Mouse (Mus musculus): ENCODE measurements at regions not wholly inside any gene's neighbourhood (a gene's known extent, or its start where the extent isn't known, plus 50 kb on each side); places are given as distances from the start of the nearest gene placed in this dataset.

DNA sequence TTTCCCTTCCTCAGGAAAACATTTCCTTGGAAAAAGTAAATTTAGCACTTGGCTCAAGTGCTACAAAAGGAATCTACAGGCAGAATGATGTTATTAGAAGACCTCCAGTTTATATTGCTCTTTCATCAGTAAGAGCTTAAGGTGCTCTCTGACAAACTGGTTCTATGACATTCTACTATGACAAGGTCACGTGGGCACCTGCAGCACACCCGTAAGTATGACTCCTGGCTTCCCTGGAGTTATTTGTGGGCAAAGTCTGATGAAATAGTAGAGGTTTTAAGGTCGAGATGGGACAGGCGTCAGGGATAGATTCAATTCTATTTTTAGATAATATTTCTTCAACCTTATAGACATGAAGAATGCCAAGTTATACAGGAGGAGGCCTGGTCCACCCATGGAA lies 84.9 kb upstream of the Ccn6 start:
- peak; percentile 10 for DNase-seq

DNA sequence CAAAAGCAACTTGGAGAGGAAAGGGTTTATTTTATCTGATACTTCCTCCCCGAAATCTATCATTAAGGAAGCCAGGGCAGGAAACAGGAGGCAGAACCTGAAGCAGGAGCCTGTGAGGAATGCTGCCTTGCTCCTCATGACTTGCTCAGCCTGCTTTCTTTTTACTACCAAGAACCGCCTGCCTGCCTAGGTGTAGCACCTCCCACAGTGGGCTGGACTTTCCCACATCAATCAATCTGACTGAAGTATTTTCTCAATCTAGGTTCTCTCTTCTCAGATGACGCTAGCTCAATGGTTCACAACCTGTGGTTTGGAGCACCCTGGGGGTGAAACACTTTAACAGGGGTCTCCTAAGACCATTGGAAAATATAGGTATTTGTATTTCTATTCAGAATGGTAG lies 83.4 kb upstream of the Ccn6 start:
- peak; percentile 53 for DNase-seq

DNA sequence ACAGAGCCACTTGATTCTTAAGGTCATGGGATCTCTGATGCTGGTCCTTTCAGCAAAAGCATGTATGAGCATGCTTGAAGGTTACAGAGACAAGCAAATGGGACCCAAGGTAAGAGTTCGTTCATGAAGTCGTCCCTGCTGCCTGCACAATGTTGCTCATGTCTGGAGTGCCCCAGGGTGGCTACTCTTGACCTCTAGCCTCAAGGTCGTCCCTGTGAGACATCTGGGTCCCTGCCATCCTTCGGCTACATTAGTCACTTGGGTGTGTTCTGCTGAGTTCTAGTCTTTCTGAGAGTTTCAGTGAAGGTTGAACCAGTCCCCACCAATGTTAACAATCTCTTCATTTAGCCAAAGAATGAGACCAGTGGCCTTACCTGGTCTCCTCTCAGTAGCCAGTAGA lies 81.5 kb upstream of the Ccn6 start:
- DNase-seq = peak; percentile 74

DNA sequence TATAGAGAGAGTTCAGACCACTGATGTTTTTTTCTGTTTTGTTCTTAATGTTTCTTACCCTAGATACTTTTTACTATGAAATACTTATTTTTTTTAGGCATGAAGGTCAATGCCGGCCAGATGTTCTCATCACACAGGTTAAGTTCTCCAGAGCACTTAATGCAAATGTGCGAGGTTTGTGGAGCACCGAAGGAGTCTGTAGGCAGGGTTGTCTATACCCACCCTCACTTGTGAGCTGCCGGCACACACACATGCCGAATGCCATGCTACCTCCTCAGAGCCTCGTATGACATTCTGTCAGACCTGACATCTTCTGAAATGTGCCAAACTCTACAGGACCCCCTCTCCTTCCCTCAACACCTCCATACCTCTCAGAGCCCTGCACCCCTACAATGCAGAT lies 80.5 kb upstream of the Ccn6 start:
- peak; percentile 66 for DNase-seq

DNA sequence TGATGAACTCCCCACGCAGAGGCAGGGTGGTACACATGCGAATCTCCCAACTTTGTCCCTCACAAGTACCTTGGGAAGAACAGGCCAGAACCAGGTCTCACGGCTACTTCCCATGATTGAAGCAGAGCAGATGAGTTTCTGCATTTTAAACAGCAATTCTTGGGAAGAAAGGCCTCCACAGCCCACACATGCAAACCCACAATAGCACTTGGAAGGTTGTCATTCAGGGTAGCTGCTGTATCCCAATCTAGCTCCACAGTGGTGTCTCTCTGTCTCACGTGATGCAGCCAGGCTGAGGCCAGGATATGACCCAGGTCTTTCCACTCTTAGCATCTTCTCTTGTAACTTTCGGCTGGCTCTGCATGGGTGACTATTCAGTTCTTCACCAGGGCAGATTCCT lies 78.8 kb upstream of the Ccn6 start:
- DNase-seq = peak; percentile 74

DNA sequence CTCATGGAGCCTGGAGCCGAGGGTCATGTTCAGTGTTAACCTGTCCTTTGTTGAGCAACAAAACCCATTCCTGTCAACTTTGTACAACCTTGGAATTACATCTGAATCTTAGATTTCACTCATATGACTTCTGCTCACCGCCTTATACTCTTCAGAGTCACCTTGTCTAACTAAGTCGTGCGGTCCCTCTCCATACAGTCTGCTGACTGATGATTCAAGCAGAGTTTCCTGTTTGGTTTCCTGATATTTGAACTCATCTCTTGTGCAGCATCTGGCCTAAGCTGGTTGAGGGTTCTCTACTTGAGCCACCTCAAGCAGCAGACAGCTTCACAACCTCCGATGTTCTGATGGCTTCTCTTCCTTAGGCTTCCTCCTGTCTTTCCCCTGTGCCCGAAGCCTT lies 78.3 kb upstream of the Ccn6 start:
- DNase-seq = peak; percentile 82

DNA sequence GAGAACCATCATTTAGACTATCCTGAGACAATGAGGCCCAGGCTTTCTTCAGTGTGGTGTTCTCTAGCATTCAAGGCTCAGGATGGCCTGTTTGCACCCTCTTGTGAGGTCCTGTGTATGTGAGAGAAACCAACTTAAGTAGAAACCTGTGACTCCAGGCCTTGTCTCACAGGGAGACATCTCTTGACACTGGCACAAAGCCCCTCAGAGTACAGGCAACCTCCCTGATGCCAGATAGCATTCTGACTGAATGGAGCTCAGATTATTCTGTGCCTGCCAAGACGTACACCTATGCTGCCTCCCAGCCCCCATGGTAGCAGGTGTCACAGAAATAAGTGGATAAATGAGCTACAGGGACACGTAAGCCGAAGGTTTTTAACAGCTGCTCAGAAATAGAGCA lies 77.9 kb upstream of the Ccn6 start:
- peak; percentile 81 for DNase-seq

DNA sequence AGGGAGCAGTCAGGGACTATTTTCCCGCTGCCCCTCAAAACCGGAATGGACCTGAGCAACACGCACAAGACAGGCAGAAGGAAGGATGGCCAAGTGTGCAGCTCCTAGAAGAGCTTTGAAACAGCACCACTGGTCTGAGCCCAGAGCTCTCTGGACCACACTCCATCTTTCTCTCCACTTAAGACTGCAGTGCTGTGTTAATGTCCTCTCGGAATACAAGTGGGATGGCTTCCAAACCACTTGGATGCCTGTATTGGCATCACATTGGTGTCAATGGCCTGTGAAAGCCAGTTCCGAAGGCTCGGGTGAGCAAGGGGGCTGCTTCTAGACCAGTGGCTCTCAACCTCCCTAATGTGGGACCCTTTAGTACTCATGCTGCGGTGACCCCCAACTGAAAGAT lies 77.4 kb upstream of the Ccn6 start:
- peak; percentile 83 for DNase-seq

DNA sequence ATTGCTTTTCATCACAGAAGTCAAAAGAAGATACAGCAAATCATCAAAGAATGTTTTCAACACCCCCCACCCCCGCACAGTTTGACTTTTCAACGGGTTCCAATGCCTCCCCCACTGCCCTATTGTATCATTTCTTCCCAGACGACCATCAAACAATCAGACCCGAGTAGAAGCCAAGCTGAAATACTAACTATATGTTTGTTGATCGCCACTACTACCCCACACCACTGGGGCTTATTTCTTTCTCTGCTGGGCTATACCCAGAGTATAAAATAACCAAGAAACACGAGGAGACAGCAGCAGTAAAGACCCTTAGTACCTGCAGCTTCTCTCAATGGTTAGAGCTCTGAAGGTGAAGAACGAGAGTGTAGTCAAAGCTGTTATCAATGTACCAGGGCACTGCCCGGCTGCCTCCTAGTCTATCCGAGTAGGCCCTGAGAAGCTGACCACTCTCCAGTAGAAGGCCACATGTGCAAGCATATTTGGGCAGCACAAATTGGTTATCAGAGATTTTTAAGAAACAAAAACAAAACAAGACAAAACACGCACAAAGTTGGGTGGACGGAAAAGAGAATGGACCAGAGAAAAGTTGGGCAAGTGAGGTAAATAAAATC lies 76.7 kb upstream of the Ccn6 start:
- DNase-seq = peak; percentile 75

DNA sequence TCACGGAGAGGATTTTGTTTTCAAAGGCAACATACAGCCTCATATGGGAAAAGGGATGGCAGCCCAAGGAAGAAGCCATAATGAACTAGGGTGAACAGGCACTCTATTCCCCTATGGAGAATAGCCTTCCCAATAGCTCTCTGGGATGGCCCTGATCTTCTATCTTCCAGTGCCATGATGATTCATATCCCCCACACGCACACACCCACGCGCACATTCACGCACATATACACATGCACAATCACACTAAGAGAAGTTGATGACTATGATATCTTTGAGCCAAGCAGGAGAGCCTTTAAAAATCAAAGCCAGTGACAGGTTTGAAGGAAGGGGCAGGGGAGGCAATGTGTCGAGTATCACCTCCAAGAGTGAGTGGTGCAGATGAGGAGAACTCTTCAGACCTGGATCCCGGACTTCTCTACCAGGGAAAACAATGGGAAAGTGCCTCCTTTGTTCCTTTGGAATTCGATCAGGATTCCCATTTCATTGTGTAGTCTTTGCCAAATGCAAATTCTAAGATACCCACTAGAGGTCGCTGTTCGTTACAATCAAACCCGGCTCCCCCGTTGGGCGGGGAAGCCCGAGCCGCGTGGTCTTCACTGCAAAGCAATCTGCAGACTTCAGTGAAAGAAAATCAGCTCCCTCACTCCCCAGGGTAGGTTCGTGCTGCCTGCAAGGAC lies 76.0 kb upstream of the Ccn6 start:
- DNase-seq = peak; percentile 95

DNA sequence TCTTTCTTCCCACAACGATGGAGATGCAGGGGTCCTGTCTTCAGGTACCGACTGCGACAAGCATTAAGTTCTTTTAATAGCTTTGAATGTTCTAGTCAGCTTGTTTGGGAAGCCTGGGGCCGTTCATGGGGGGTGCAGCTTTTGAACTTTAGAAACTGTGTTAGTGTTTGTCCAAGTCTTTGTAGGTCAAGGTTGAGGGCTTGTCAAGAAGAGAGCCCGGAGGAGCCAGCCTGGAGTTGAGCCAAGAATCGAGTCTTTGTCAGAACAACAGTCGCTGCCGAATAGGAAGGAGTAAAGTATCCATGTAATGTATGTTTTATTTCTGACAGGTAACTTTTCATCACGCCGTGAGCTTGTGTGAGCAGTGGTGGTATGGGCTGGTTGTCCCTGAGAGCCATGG lies 75.0 kb upstream of the Ccn6 start:
- peak; percentile 83 for DNase-seq

DNA sequence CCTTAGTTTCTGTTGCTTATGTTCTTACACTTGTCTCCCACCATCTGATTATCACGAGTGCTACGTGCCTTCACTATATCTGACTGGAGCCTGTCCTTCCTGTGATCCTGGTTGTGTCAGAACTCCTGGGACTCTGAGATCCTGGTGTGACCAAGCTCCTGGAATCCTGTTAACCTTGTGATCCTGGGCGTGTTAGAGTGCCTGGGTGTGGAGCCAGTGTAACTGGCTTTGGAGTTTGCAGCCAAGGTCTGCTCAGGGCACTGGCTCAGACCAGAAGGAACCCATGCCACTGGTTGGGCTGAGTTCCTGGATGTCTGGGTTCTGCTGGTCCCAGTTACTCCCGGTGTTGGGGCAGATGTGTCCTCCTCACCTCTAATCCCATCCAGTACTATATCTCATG lies 74.0 kb upstream of the Ccn6 start:
- peak; percentile 94 for DNase-seq

DNA sequence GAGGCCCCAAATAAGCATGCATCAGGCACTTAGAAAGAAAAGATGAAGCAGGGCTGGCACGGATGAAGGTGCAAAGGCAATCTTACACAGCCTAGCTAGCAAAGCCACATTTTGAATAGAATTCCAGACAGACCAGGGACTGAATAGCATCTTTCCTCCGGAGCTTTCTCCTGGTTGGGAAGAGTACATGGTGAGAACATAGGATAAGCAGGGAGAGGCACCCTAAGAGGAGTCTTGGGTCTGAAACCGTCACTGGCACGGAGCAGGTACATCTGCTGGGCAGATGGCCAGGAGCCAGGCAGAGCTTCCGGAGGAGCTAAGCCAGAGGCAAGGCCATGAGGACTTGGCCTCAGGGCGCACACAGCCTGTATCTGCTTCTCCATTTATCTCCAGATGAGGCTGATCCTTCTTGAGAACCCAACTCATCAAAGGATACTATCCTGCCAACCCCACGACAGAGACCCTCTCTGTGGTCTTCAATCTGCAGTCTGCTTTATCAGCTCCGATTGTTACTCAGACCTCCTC lies 70.4 kb upstream of the Ccn6 start:
- DNase-seq = peak; percentile 82

DNA sequence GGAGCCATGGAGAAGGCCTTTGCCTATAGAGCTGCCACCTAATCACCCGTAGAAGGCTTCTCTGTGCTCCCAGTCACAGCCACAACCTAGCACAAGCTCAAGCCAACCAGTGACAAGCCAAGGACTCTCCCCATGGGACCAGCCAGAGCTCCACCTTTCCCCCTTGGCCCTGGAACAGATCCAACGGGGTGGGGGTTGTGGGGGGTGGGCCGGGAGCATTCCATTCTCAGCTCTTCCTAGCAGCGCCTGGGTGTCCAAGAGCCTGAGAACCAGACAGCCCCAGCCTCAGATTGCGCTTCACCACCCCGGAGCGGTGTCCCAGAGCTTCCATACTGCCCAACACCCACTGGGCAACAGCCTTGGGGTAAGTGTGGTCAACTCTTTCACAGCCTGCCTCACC lies 69.6 kb upstream of the Ccn6 start:
- no peak for DNase-seq

DNA sequence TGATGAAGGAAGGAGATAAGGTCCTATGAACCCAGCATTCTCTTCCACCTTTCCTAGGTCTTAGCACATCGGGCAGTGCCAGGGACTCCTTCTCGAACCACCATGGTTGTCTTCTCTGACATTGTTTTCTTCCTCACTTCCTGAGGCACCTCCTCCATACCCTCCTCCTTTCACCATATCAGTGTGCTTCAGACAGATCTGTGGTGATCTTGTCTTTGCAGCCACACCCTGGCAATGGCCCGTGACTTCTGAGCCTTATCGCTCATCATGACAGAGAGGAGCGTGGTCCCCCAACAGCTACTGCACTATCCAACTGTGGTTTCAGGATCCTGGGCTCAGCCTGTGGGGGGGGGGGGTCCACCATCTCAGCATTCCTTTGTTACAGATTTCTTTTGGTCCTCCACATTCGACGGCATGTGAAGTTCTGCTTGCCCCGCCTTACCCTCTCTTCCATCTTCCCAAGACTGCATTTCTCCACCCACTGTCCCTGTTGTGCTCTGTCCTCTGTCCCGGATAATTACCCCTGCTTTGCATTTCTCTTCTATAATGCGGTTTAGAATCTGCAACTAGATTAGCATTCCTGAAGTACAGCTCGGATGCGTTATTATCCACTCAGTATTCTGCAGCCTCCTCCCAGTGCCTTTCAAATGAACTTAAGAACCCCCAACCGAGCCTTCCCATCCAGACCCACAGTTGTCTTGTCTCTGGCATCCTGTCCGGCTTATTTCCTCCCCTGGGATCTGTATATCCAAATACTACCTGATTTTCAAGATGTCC lies 67.2 kb upstream of the Ccn6 start:
- peak; percentile 82 for DNase-seq

DNA sequence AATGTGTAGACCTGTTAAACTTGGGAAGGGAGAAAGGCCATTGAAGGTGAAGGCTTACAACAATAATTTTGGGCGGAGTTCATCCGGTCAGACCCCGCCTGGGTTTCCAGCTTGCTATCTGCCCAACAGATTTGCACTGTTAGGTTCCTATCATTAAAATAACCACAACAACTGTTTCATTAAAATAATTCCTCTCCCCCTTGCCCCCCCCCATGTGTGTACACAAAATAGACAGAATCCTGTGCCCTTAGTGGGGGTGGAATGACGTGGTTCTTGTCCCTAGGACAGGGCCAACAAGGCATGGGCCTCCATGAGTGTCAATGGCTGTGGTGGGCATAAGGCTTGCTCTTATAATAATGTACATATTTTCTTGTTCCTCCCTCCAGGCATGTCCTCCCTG lies 65.6 kb upstream of the Ccn6 start:
- peak; percentile 62 for DNase-seq

DNA sequence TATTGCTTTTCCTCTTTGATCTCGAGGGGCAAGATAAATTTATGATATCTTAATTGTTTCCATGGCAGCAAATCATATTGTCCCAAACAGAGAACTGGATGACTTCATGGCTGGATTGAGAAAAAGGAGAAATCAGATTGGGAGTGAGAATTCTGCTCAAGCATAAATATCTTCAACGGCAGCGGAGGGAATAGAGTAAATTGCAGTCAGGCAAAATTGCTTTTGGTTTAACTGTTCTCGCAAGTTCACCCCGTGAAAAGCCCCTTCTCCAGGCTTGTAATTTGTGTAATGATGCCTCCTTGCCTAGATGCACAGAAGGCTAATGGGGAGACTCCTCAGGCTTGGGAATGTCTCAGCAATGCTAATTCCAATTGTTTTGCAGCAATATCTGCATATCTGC lies 64.4 kb upstream of the Ccn6 start:
- DNase-seq = no peak

DNA sequence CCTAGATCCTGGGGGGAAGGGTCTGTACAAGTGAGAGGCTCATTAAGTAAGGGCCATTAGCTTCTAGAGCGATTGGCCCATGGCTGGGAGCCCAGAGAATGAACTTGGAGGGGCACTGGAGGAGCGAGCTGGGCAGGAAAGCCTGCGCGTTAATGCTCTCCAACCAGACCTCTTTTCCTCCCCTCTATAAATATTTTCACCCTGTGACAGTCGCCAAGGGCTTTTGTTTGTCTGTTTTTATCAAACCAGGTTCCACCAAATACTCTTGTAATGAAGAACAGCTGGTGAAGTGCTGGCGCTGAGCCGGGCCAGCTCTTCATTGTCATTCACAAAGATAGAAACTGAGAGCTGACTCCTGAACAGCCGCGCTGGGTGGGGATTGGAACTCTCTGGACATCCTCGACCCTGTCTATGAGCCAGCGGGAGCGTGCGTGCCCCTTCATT lies 63.9 kb upstream of the Ccn6 start:
- peak; percentile 95 for DNase-seq

DNA sequence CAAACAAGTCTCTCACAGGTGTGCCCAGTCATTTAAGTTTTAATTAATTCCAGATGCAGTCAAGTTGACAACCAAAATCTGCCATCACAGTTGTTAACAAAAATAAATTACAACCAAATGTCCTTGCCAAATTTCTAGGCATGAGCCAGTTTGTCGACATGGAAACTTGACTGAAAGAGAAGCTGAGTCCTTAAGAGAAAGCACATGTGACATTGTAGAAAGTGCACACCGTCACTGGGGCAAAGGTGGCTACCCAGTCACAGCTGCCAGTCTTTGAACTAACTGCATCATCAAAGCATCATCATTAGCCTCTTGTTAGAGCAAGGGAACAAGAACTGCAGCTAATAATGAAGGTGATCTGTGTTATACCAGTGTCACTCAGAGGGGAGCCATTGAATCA lies 62.9 kb upstream of the Ccn6 start:
- DNase-seq = peak; percentile 75

DNA sequence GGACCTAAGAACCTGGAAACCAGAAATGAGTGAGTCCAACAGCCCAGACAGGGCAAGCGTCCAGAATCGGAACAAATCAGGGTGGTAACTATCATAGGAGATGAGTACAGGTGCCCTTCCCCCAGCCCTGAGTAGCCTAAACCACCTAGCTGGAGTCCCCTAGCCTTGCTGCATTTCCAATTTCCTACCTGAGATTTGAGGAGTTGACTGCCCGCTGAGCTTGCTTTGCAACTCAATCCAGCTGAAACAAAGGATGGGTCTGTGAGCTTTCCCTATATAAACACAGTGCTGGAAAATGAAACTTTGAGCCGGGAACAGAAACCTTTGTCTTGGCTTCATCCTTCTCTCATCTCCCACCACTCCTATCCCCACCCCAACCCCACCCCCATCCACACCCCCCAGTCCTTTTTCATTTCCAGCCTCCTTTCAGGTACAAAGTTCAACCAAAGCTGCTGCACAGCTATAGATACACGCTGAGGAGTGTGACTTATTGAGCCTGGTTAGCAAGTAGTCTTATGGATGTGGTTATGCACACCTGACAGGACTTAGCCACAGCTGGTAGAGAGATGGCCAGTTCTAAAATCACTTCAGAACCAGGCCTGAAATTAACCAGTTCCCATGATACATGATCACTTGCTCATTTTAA lies 61.0 kb upstream of the Ccn6 start:
- DNase-seq = no peak

DNA sequence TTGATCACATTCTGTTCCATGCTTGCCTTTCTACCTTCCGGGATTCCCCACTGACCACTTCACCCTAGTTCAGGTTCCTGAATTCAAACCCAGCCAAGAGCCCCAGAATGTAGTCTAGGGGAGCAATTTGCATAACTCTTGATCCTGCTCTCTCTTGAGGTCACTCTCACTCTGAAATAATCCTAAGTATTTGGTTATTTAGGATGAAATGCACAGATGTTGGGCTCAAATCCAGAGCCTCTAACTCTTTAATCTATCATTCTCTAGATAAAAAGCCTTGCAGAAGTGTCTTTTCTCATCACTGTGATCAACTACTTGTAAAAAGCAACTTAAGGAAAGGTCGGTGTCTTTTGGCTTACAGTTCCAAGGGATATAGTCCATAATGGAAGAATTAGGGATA lies 57.4 kb upstream of the Ccn6 start:
- no peak for DNase-seq

DNA sequence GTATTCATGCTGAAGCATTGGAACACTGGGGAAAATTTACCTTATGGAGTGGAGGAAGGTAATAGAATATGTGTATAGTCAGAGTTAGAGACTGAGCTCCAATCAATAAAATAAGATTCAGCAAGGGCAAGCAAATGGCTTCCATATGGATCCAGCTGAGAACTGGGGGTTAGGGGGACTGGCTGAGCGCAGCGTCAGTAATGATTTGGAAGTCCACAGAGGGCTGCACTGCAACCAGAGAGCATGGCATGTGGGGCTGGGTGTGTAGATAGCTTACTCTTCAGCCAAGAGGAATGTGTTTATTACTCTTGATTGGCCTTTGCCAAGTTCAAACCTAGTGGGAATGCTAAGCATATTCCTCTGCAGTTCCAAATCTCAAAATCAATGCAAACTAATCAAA lies 55.8 kb upstream of the Ccn6 start:
- peak; percentile 61 for DNase-seq

DNA sequence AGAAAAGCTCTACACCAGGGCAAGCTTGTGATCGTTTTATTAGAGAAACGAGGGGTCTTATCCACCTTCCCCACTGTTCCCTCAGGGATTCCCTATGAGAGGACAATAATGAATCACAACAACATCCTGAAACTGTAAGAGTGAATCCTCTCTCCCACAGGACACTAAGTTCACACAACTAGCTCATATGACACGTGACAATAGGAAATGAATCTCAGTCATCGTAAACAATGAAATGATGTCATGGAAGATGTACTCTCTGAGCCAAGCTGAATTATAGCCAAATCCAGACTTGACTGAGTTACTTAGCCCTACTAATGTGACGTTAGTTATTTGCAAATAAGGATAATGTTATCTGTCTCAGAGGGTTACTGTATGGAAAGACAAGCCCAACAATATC lies 54.6 kb upstream of the Ccn6 start:
- DNase-seq = no peak

Measured in heart, adult 11 months (tissue).